Mouse (Mus musculus): ENCODE results near the gene Zdhhc8.

DNA sequence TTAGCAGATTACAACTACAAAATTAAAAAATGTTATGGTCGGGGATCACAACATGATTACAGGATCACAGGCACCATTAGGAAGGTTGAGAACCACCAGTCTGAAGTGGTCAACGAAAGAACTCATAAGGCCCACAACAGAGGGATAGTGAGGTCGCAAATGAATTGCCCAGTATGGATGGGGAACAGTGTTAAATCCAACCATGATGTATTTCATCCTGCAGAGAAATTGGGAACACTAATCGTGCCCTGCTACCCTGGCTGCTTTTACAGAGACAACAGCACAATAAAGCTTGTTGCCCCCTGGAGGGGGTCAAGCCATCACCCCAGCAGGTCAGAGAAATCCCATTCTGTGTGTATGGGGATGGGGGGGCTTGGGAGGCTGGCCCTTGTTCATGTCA lies 15.3 kb upstream of the Zdhhc8 start:
- TF ChIP-seq CTCF (IDR thresholded peaks at IDR 0.05; ENCODE audit: low read depth), result no peak
- no peak for TF ChIP-seq EP300 (optimal IDR thresholded peaks at IDR 0.05)

Measured in stomach, postnatal 0 days (tissue).